ENCODE assay signal across 13 mouse cellular contexts in the genomic region with DNA sequence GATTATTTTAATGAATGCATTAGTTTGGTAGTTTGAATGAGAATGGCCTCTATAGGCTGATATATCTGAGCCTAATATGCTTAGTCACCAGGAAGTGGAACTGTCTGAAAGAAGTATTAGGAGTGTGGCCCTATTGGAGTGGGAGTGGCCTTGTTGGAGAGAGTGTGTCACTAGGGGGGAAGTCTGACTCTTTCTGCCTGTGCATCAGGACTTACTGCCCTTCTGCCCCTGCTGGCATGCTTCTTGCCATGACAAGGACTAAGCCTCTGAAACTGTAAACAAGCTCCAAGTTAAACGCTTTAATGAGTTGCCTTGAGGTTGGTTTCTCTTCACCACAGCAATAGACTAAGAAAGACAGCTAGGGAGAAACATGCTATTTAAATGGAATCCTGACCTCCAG. TPM values are rescaled to one million over a fixed set of nuclear protein-coding genes. Genes with fewer than 3 reads are reported as not detected.
A peak's percentile ranks its signal among the peaks of the same experiment; 100 is the strongest.
DNase-seq lines count a peak whose midpoint lies in the region; ATAC-seq and TF ChIP-seq lines count a peak whose summit lies in the region.
"Had no signal": no experiment of that assay in that cellular context is flagged by ENCODE, and none has a peak within 500 bp of the region (broad histone marks: within the 10 kb centered on the region; RNA-seq: fewer than 3 reads in every experiment).

No protein-coding gene starts in this region.

- TF ChIP-seq CTCF in stomach, postnatal 0 days (IDR thresholded peaks at IDR 0.05; ENCODE audit: low read depth): no peak
- TF ChIP-seq CTCF in cerebellum, adult 2 months (IDR thresholded peaks at IDR 0.05; ENCODE audit: borderline replicate concordance, insufficient read depth, low read depth, low read length): no peak

- no peak overlapping the region for H3K4me2 ChIP-seq in midbrain, embryonic 11.5 days
- no peak overlapping the region for H3K4me2 ChIP-seq in midbrain, embryonic 15.5 days
- H3K4me2 ChIP-seq in stomach, postnatal 0 days (replicated peaks; ENCODE audit: low read depth): no peak overlapping the region
- H3K4me2 ChIP-seq: embryonic facial prominence, embryonic 13.5 days; forebrain, embryonic 12.5 days; heart, embryonic 11.5 days; neural tube, embryonic 12.5 days had no signal

- peaks cover 14% of the 10 kb centered on the region for H3K4me1 ChIP-seq in midbrain, embryonic 11.5 days (ENCODE audit: control insufficient read depth, insufficient read depth, low read length)
- peaks cover 11% of the 10 kb centered on the region for H3K4me1 ChIP-seq in midbrain, embryonic 15.5 days
- H3K4me1 ChIP-seq in stomach, postnatal 0 days (replicated peaks; ENCODE audit: control insufficient read depth, insufficient read depth): no peaks in the 10 kb centered on the region
- no peaks in the 10 kb centered on the region for H3K4me1 ChIP-seq in cerebellum, adult 2 months (ENCODE audit: control insufficient read depth, insufficient read depth, low read length)
- H3K4me1 ChIP-seq: embryonic facial prominence, embryonic 13.5 days; neural tube, embryonic 12.5 days had no signal

- 0 out of 2 replicates have a peak, but pooled peaks have one; percentile 31 for ATAC-seq in midbrain, embryonic 11.5 days (ENCODE audit: low FRiP score)
- no peak for ATAC-seq in midbrain, embryonic 15.5 days (replicated peaks)
- ATAC-seq in stomach, postnatal 0 days (ENCODE audit: low FRiP score, low TSS enrichment): peak; percentile 86

- no peak for TF ChIP-seq POLR2A in cerebellum, adult 2 months (IDR thresholded peaks at IDR 0.05; ENCODE audit: borderline replicate concordance, insufficient read depth, low read length)

- TF ChIP-seq EP300 in stomach, postnatal 0 days (optimal IDR thresholded peaks at IDR 0.05): no peak

- H3K36me3 ChIP-seq in midbrain, embryonic 11.5 days (ENCODE audit: control insufficient read depth, insufficient read depth, low read length): peaks cover 9% of the 10 kb centered on the region
- peaks cover 43% of the 10 kb centered on the region for H3K36me3 ChIP-seq in midbrain, embryonic 15.5 days (replicated peaks)
- peaks cover 20% of the 10 kb centered on the region for H3K36me3 ChIP-seq in stomach, postnatal 0 days (ENCODE audit: control insufficient read depth, insufficient read depth, low read length)

- no peak overlapping the region for H3K9ac ChIP-seq in midbrain, embryonic 11.5 days (ENCODE audit: low read length)
- H3K9ac ChIP-seq in midbrain, embryonic 15.5 days: no peak overlapping the region
- no peak overlapping the region for H3K9ac ChIP-seq in stomach, postnatal 0 days (ENCODE audit: low read length)
- H3K9ac ChIP-seq: embryonic facial prominence, embryonic 13.5 days; forebrain, embryonic 12.5 days; neural tube, embryonic 12.5 days had no signal

- 52% methylated on average over 1 of the region's 1 CpGs for WGBS in midbrain, embryonic 11.5 days
- 63% methylated on average over 1 of the region's 1 CpGs for WGBS in midbrain, embryonic 15.5 days
- 30% methylated on average over 1 of the region's 1 CpGs for WGBS in stomach, postnatal 0 days
- WGBS in cerebellum, adult 2 months: 79% methylated on average over 1 of the region's 1 CpGs

- no peaks in the 10 kb centered on the region for H3K27me3 ChIP-seq in midbrain, embryonic 11.5 days (ENCODE audit: control insufficient read depth, insufficient read depth, low read length)
- no peaks in the 10 kb centered on the region for H3K27me3 ChIP-seq in midbrain, embryonic 15.5 days (replicated peaks)
- H3K27me3 ChIP-seq in stomach, postnatal 0 days (ENCODE audit: control insufficient read depth, insufficient read depth, low read length): no peaks in the 10 kb centered on the region
- H3K27me3 ChIP-seq in cerebellum, adult 2 months (ENCODE audit: control insufficient read depth, insufficient read depth, low read length): no peaks in the 10 kb centered on the region
- H3K27me3 ChIP-seq: embryonic facial prominence, embryonic 13.5 days; forebrain, embryonic 12.5 days; neural tube, embryonic 12.5 days had no signal

- no peak overlapping the region for H3K4me3 ChIP-seq in midbrain, embryonic 11.5 days (ENCODE audit: low read depth, low read length)
- H3K4me3 ChIP-seq in midbrain, embryonic 15.5 days: no peak overlapping the region
- no peak overlapping the region for H3K4me3 ChIP-seq in stomach, postnatal 0 days (ENCODE audit: low read depth, low read length)
- no peak overlapping the region for H3K4me3 ChIP-seq in cerebellum, adult 2 months (replicated peaks; ENCODE audit: insufficient read depth, low read depth, low read length)
- H3K4me3 ChIP-seq: embryonic facial prominence, embryonic 13.5 days; forebrain, embryonic 12.5 days; neural tube, embryonic 12.5 days had no signal

- DNase-seq in adrenal gland, adult 2 months: peak; percentile 54
- no peak for DNase-seq in adrenal gland, adult 8-10 months
- no peak for DNase-seq in midbrain, embryonic 11.5 days (ENCODE audit: low spot score, missing footprints)
- peak; percentile 45 for DNase-seq in kidney, postnatal 14 days
- DNase-seq in stomach, postnatal 0 days (ENCODE audit: low spot score): no peak
- DNase-seq in cerebellum, adult 2 months: no peak
- DNase-seq in left cerebral cortex, adult 8-10 months (ENCODE audit: low spot score in 2 of 2): no peak
- DNase-seq: cerebellum, adult 9-11 months had no signal

- H3K9me3 ChIP-seq in midbrain, embryonic 11.5 days (ENCODE audit: control insufficient read depth, low read length): no peaks in the 10 kb centered on the region
- H3K9me3 ChIP-seq in midbrain, embryonic 15.5 days: no peaks in the 10 kb centered on the region
- H3K9me3 ChIP-seq in stomach, postnatal 0 days (ENCODE audit: control insufficient read depth, low read length): no peaks in the 10 kb centered on the region
- H3K9me3 ChIP-seq: embryonic facial prominence, embryonic 13.5 days; forebrain, embryonic 12.5 days; neural tube, embryonic 12.5 days had no signal

- no peak overlapping the region for H3K27ac ChIP-seq in midbrain, embryonic 11.5 days (ENCODE audit: low read depth, low read length)
- no peak overlapping the region for H3K27ac ChIP-seq in midbrain, embryonic 15.5 days
- H3K27ac ChIP-seq in stomach, postnatal 0 days (replicated peaks): no peak overlapping the region
- no peak overlapping the region for H3K27ac ChIP-seq in cerebellum, adult 2 months (ENCODE audit: insufficient read depth, low read length)
- H3K27ac ChIP-seq: embryonic facial prominence, embryonic 13.5 days; forebrain, embryonic 12.5 days; neural tube, embryonic 12.5 days had no signal

RNA-seq across cellular contexts. Expression of a gene that starts 54.9 kb away (rescaled TPM):
- 100 to 1,000 TPM; 126 to 127 TPM for total RNA-seq in adrenal gland, adult 2 months (2021)
- 7.4 and 9.6 TPM in 2 replicates for polyA plus RNA-seq in adrenal gland, adult 2 months (2012; rRNA removed)
- 100 to 1,000 TPM; 122 to 194 (median 144) TPM for total RNA-seq in adrenal gland, adult 8-10 months (2022)
- polyA plus RNA-seq in midbrain, embryonic 11.5 days (2014; fragmentation: Nextera tagmentation; extraction: Ambion mirVana): 63.1 and 70.5 TPM in 2 replicates
- polyA plus RNA-seq in midbrain, embryonic 15.5 days (2015; fragmentation: Nextera tagmentation; extraction: Ambion mirVana): 51.3 and 53.9 TPM in 2 replicates
- polyA plus RNA-seq in stomach, postnatal 0 days (2015; fragmentation: Nextera tagmentation; extraction: Ambion mirVana): 17.1 and 20.7 TPM in 2 replicates
- polyA plus RNA-seq in cerebellum, adult 2 months (2012; rRNA removed): 23.9 and 24.8 TPM in 2 replicates
- total RNA-seq in left cerebral cortex, adult 8-10 months (2022): 10 to 100 TPM; 51.7 to 66.2 (median 62.7) TPM

RNA-seq across cellular contexts. Expression of a gene that starts 56.0 kb away (rescaled TPM):
- total RNA-seq in adrenal gland, adult 2 months (2021): 10 to 100 TPM; 45.9 to 49.9 TPM
- 5.8 and 6.6 TPM in 2 replicates for polyA plus RNA-seq in adrenal gland, adult 2 months (2012; rRNA removed)
- total RNA-seq in adrenal gland, adult 8-10 months (2022): 10 to 100 TPM; 42.2 to 78.3 (median 51.8) TPM
- polyA plus RNA-seq in midbrain, embryonic 11.5 days (2014; fragmentation: Nextera tagmentation; extraction: Ambion mirVana): 23.4 and 28.9 TPM in 2 replicates
- 24.4 and 26.1 TPM in 2 replicates for polyA plus RNA-seq in midbrain, embryonic 15.5 days (2015; fragmentation: Nextera tagmentation; extraction: Ambion mirVana)
- polyA plus RNA-seq in stomach, postnatal 0 days (2015; fragmentation: Nextera tagmentation; extraction: Ambion mirVana): 19.6 and 21.9 TPM in 2 replicates
- 21.1 and 22.7 TPM in 2 replicates for polyA plus RNA-seq in cerebellum, adult 2 months (2012; rRNA removed)
- total RNA-seq in left cerebral cortex, adult 8-10 months (2022): 10 to 100 TPM; 33.0 to 43.3 (median 36.7) TPM

Comparison
In these comparisons a context has a peak if more than half of its experiments do, and no peak if none do; other contexts are left out.
1. DNase-seq: peak in adrenal gland, adult 2 months (single experiment) and kidney, postnatal 14 days (single experiment); none in adrenal gland, adult 8-10 months (single experiment), midbrain, embryonic 11.5 days (single experiment), stomach, postnatal 0 days (single experiment), cerebellum, adult 2 months (0 of 2) and left cerebral cortex, adult 8-10 months (0 of 2).